Comparison of ENCODE assay signal across 18 mouse cellular contexts in the genomic region with DNA sequence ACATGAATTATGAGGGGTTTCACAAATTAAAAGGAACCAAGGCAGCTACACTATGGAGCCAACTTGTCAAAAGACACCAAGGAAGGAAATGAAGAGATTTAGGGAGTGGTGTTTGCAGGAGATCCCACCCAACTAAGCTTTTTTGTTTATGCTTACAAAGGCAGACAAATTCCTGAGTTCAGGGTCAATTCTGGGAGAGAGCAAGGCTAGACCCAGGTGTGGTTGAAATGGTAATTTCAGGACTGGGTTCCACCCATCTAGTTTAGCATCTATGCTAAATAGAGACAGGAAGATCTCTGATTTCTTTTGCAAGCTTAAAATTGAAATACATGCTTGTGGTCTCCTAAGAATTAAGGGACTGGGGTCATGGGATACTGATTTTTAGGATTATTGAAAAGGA.
"Had no signal": no experiment of that assay in that cellular context is flagged by ENCODE, and none has a peak within 500 bp of the region (broad histone marks: within the 10 kb centered on the region; RNA-seq: fewer than 3 reads in every experiment).

No protein-coding gene starts in this region.

- H3K27me3 ChIP-seq: midbrain, embryonic 13.5 days; midbrain, embryonic 15.5 days; neural tube, embryonic 13.5 days; neural tube, embryonic 15.5 days had no signal

- DNase-seq: lung, adult 18-20 months; lung, embryonic 14.5 days; lung, postnatal 10 days; lung, postnatal 4 days; retina, postnatal 1 day; right cerebral cortex, adult 18-20 months; right cerebral cortex, postnatal 25 days; right cerebral cortex, postnatal 4 days; spleen, adult 18-20 months; thymus, adult 18-20 months; thymus, postnatal 14 days; thymus, postnatal 36 days had no signal

- H3K36me3 ChIP-seq: midbrain, embryonic 10.5 days; midbrain, embryonic 13.5 days; midbrain, embryonic 15.5 days; neural tube, embryonic 13.5 days; neural tube, embryonic 15.5 days had no signal

- H3K27ac ChIP-seq: midbrain, embryonic 10.5 days; midbrain, embryonic 13.5 days; midbrain, embryonic 15.5 days; neural tube, embryonic 13.5 days; neural tube, embryonic 15.5 days had no signal

- H3K4me3 ChIP-seq: midbrain, embryonic 10.5 days; midbrain, embryonic 13.5 days; midbrain, embryonic 15.5 days; myocyte; neural tube, embryonic 13.5 days; neural tube, embryonic 15.5 days had no signal

- H3K4me1 ChIP-seq: midbrain, embryonic 10.5 days; midbrain, embryonic 13.5 days; midbrain, embryonic 15.5 days; neural tube, embryonic 13.5 days; neural tube, embryonic 15.5 days had no signal

- H3K9me3 ChIP-seq: midbrain, embryonic 10.5 days; midbrain, embryonic 13.5 days; midbrain, embryonic 15.5 days; neural tube, embryonic 13.5 days; neural tube, embryonic 15.5 days had no signal

- H3K4me2 ChIP-seq: lung, embryonic 14.5 days; midbrain, embryonic 13.5 days; midbrain, embryonic 15.5 days; neural tube, embryonic 13.5 days; neural tube, embryonic 15.5 days had no signal

- H3K9ac ChIP-seq: lung, embryonic 14.5 days; midbrain, embryonic 13.5 days; midbrain, embryonic 15.5 days; neural tube, embryonic 13.5 days; neural tube, embryonic 15.5 days had no signal

- ATAC-seq: midbrain, embryonic 13.5 days; midbrain, embryonic 15.5 days had no signal
